Mouse (Mus musculus) urinary bladder, postnatal 14 days (tissue): ENCODE data around the gene Gm27179.
"Not testable (repeated sequence)": the region's sequence is repeated elsewhere in the genome, so short reads cannot be mapped to it uniquely, and the experiment has no call there.

Experiments
- DNase-seq: peaks from one replicate; pipeline ENCODE4 v3.0.0; 2021; ENCODE audit warnings: low spot score

The Gm27179 gene

DNA sequence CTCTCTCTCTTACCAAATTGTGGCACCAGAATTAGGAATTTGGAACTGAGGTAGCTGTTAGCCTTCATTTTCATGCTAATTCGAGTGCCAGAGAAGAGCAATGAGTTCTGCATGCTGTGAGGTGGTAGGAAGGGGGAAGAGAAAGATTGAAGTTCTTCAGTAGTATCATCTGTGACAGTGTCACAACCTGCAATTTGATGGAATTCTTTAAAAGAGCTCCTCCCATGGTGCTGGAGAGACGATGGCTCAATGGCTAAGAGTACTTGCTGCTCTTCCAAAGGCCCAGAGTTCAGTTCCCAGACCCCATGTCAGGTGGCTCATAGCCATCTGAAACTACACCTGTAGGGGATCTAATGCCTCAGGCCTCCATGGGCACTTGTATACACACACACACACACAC lies at the start of gene Gm27179:
Gm27179 (minus strand) TSS at position 101 of the 400 bp plus-strand sequence.
- DNase-seq = not testable (repeated sequence)

DNA sequence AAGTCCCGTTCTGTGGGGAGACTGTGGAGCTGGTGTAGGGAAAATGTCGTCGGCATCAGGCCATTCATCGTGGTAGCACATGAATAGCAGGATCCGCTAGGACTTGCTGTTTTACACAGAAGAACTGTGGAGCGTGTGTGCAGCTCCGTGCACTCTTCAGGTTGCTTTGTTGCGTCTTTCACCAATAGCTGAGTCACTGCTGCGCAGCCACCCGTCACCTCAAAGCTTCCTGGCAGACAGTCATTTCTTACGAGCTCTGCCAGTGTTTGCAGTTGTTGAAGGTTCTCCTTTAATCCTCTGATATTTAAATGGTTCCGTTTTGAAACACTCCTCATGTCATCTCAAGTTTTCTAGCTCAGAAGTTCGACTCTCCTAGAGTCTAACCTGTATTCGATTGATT lies 45.2 kb upstream of the Gm27179 start:
- not testable (repeated sequence) for DNase-seq

DNA sequence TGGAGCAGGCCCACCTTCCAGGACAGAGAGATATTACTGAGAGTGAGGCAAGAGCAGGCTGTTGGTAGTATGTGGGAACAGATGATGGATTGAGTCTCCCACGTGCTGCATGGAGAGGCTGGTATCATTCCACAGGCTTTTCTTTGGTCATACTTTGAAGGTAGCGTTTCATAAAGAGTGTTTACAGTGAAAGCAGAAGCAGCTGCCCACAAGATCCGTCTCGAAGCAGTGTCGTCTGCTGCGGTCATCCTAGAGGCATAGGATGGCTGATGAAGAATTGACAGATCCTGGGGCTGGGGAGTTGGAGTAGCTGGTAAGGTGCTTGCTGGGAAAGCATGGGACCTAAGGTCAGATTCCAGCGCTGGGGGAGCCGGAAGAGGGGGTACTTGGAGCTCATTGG lies 44.5 kb upstream of the Gm27179 start:
- DNase-seq = not testable (repeated sequence)

DNA sequence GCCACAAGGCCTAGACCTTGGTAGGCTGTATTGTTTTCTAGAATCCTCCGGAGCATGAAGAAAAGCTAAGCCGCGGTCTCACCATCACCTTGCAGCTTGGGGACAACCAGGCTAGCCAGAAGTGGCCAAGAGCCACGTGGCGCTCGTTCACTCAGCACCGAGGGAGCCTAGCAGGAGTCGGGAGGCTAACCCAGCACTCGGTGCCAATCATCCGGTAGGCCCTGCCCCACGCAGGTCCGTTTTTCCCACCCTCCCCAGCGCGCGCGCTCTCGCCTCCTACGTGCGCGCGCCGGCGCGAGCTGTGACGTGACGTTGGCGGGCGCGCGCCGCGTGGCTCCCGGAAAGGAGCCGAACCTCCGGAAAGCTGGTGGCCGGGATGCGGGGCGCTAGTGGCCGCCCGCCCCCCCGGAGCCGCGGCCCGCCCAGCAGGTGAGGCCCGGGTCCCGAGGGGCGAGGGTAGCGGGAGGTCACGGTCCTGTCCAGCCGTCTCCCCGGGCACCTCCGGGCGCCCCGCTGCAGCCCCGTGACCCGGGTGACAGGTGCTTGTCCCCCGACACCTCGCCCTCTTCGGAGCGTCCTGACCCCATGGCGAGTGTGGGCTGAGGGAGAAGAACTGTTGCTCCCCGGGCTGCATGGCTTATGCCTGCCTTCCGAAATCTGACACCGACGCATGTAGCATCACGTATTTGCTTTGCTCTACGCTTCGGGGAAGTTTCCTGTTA lies 42.9 kb upstream of the Gm27179 start, which contains the start of gene Entpd4b:
Entpd4b (plus strand) TSS at position 315 of the 722 bp plus-strand sequence.
- DNase-seq = not testable (repeated sequence)

DNA sequence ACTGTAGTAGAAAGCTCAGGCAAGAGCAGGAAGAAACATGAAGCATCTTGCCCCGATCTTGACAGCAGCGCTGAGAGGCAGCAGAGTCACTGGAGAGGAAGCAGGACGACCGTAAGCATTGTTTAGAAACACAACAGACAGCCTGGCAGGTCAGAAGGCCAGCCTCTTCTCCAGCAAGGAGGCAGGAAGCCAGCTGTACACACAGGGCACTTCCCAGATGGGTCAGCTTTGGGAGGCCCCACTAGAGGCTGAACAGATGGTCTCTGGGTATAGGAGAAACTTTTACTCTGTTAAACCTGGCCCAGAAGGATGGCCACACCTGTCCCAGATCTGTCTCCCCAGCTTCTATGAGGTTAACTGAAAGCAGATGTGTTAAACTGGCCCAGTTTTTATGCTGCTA lies 35.0 kb upstream of the Gm27179 start:
- not testable (repeated sequence) for DNase-seq

DNA sequence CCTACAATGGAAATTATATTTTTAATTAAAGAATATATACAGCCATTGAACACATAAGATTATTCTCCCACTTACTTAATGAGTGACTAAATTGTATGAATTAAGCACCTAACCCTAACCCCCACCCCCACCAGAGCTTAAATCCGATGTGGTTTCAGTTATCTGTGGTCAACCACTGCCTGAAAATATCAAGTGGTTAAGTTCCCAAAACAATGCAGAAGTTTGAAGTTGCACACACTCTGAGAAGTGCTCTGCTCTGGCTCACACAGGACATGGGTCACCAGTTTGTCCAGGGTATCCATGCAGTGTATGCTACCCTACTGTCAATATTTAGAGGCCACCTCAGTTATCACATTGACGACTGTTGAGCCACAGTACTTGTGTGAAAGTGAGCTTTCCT lies 32.7 kb upstream of the Gm27179 start:
- not testable (repeated sequence) for DNase-seq

DNA sequence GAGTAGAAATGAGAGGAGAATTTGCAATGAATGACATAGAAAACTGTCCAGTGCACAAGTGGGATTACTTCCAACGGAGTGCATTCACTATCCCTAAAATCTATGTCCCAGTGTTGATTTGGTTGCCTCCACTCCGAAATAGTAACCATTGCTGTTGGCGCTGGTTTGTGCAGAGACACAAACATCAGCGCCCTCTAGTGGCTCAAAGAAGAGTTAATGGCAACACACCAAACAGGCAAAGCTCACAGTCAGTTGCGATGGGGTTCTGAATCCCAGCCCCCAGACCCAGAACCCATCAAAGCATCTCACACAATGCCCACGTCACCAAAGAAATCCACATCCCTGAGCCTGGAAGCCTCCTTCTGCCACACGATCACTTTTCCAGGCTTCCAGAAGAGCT lies 31.7 kb upstream of the Gm27179 start:
- DNase-seq = not testable (repeated sequence)

DNA sequence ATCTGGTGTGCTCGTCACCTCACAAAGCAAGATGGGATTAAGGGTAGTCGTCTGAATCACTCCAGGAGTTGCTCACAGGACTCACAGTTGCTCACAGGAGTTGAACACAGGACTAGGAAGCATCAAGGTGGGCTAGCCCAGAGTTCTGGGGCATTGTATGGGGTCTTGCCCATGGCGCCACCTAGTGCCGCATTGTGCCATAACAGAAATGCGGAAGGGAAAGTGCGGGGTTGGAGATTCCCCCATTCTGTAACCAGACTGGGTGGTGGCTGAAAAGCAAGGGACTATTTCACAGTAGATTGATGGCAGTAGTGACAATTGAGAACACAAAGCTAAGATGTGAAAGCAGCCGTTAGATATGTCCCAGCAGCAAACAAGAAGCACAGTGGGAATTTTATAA lies 30.3 kb upstream of the Gm27179 start:
- not testable (repeated sequence) for DNase-seq

GRCm38 (mm10) chr14:69540113-69540512 lies 27.8 kb upstream of the Gm27179 start:
- not testable (repeated sequence) for DNase-seq

- DNase-seq = not testable (repeated sequence)
These were observed 24.2 kb upstream of the Gm27179 start for GRCm38 (mm10) chr14:69536539-69536938.

GRCm38 (mm10) chr14:69526202-69526601 lies 13.9 kb upstream of the Gm27179 start:
- DNase-seq = not testable (repeated sequence)

DNA sequence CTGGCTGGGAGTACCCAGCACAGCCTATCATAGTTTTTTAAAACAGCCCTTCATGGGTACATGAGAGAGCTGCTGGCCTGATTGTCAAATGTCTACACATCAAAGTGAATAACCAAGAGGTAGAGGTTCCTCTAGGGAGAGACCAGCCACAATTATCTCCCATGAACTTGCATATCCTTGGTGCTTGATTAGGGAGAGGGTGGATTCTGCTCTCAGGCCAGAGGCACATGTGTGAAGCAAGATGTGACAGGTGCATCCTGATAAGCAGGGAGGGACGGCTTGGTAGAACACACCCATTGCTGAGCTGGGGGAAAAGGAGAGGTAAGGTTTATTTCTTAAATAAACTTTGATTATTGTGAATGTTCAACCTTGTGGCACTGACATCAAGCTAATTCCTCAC lies 10.7 kb upstream of the Gm27179 start:
- DNase-seq = not testable (repeated sequence)

DNA sequence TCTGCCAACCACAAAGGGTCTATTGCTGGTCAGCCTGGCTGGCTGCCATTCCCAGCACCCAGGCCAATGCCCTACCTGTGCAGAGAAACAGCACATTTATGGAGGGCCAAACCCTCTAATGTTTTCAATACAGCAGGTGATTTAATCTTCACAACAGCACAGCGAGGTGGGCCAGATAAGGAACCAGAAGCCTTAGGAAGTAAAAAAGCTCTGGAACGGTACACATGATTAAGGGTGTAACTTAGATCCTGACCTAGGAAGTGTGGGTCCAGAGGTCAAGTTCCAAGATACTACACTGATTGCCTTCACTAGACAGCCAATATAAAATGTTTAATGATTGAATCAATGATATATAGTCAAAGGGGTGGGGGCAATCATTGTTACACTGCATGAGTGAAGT lies 8.5 kb upstream of the Gm27179 start:
- not testable (repeated sequence) for DNase-seq

GRCm38 (mm10) chr14:69507000-69507399 lies 5.3 kb downstream of the Gm27179 start:
- DNase-seq = not testable (repeated sequence)

- DNase-seq = not testable (repeated sequence)
These were observed 9.2 kb downstream of the Gm27179 start, which contains the start of gene Gm16867 for GRCm38 (mm10) chr14:69503174-69503573. Gm16867 (minus strand) TSS chr14:69503362.

GRCm38 (mm10) chr14:69502440-69503150 lies 9.8 kb downstream of the Gm27179 start:
- DNase-seq = not testable (repeated sequence)

- DNase-seq = not testable (repeated sequence)
These were observed 16.1 kb downstream of the Gm27179 start for GRCm38 (mm10) chr14:69496259-69496658.

DNA sequence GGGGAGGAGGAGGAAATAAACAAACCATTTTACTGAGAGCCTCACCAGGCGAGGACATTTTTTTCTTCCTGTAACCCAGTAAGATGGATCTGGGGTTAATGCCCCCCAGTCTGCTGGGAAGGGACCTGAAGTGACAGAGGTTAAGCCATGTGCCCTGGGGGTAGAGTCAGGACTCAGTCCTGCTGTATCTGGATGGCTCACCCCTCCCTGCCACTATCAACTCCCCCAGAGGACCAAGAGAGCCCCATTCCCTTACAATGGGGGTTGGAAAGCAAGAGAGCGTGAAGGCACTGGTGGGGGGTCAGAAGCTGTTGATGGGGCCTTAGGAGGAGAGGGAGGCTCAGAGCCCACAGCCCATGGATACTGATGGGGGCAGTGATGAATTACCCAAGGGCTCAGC lies 17.4 kb downstream of the Gm27179 start:
- DNase-seq = not testable (repeated sequence)

DNA sequence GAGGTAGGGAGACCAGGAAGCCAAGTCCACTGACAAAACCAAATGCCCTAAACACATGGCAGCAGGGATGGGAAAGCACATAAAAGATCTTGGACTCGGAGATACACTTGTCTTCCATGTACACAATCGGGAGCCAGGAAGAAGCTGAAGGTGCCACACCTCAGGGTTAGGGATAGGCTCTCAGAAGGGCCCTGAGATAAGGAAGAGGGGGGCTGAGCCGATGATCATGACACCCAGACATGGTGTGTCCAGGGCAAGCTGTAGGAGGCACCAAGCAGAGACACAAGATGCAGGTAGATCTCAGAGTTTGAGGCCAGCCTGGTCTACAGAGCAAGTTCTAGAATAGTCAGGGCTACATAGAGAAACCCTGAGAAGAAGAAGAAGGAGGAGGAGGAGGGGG lies 17.8 kb downstream of the Gm27179 start:
- DNase-seq = not testable (repeated sequence)

- DNase-seq = not testable (repeated sequence)
These were observed 24.3 kb downstream of the Gm27179 start for GRCm38 (mm10) chr14:69488001-69488400.

DNA sequence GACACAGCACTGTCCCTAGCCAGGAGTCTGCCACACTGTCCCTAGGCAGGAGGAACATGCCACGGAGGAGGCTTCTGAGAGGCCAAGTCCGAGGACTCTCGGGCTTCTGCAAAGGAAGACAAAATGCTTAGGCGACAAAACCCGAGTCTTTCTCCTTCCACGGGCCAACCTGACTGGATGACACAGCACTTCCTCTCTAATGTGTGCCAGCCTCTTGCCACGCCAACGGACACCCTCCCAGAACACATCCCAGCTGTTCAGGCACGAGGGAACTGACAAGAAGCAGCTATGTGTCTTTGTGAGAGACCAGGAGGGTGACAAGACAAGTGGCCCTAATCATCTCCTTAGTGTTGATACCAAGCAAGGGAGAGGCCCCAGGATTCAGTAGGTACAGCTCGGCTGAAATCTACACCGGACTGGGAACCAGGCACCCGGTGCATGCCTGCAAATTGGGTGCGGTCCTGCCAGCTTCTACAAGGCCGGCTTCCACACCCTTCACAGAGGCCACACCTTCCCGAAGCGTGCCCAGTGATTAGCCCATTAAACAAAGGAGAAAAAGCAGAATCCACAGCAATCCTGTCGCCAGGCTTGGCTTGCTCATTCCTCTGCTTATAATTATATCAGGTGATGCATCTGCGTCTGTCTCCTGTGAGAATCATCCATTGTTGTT lies 26.7 kb downstream of the Gm27179 start:
- not testable (repeated sequence) for DNase-seq

- not testable (repeated sequence) for DNase-seq
These were observed 38.3 kb downstream of the Gm27179 start for GRCm38 (mm10) chr14:69473941-69474646.
